Mouse (Mus musculus): ENCODE data around the gene Hspa1a.
"Not testable (repeated sequence)": the region's sequence is repeated elsewhere in the genome, so short reads cannot be mapped to it uniquely, and the experiment has no call there.

Hspa1a gene

GRCm38 (mm10) chr17:34972069-34972749 is at the start of gene Hspa1a, which contains the start of gene Hspa1l:
TSS of gene Hspa1a (minus strand) at chr17:34972156.
TSS of gene Hspa1l (plus strand) at chr17:34972703.
- in situ Hi-C loops (cut with MboI; ENCODE audit: low sequenced_read_pairs): not testable (repeated sequence)

- in situ Hi-C loops (cut with MboI; ENCODE audit: low sequenced_read_pairs): no loop called here
Measured at GRCm38 (mm10) chr17:35021163-35021808, 49.3 kb upstream of the Hspa1a start.

- in situ Hi-C loops (cut with MboI; ENCODE audit: low sequenced_read_pairs): no loop called here
Measured at GRCm38 (mm10) chr17:35020551-35020950, 48.6 kb upstream of the Hspa1a start.

GRCm38 (mm10) chr17:35019894-35020293 is 47.9 kb upstream of the Hspa1a start:
- in situ Hi-C loops (cut with MboI; ENCODE audit: low sequenced_read_pairs): no loop called here

- in situ Hi-C loops (cut with MboI; ENCODE audit: low sequenced_read_pairs): no loop called here
Measured at GRCm38 (mm10) chr17:35018171-35018570, 46.2 kb upstream of the Hspa1a start.

- in situ Hi-C loops (cut with MboI; ENCODE audit: low sequenced_read_pairs): no loop called here
Measured at GRCm38 (mm10) chr17:35017706-35018030, 45.7 kb upstream of the Hspa1a start.

GRCm38 (mm10) chr17:35016791-35017705 is 45.1 kb upstream of the Hspa1a start:
- in situ Hi-C loops (cut with MboI; ENCODE audit: low sequenced_read_pairs): no loop called here

- in situ Hi-C loops (cut with MboI; ENCODE audit: low sequenced_read_pairs): no loop called here
Measured at GRCm38 (mm10) chr17:35016376-35016775, 44.4 kb upstream of the Hspa1a start, which contains the start of gene Vwa7. TSS of gene Vwa7 (plus strand) at chr17:35016579.

- in situ Hi-C loops (cut with MboI; ENCODE audit: low sequenced_read_pairs): no loop called here
Measured at GRCm38 (mm10) chr17:35015296-35015695, 43.3 kb upstream of the Hspa1a start.

- in situ Hi-C loops (cut with MboI; ENCODE audit: low sequenced_read_pairs): no loop called here
Measured at GRCm38 (mm10) chr17:35013221-35013620, 41.3 kb upstream of the Hspa1a start.

- in situ Hi-C loops (cut with MboI; ENCODE audit: low sequenced_read_pairs): no loop called here
Measured at GRCm38 (mm10) chr17:35012430-35012829, 40.5 kb upstream of the Hspa1a start.

GRCm38 (mm10) chr17:35011440-35011839 is 39.5 kb upstream of the Hspa1a start:
- in situ Hi-C loops (cut with MboI; ENCODE audit: low sequenced_read_pairs): no loop called here

GRCm38 (mm10) chr17:35009586-35009985 is 37.6 kb upstream of the Hspa1a start:
- in situ Hi-C loops (cut with MboI; ENCODE audit: low sequenced_read_pairs): no loop called here

GRCm38 (mm10) chr17:35007387-35007991 is 35.5 kb upstream of the Hspa1a start:
- in situ Hi-C loops (cut with MboI; ENCODE audit: low sequenced_read_pairs): no loop called here

- in situ Hi-C loops (cut with MboI; ENCODE audit: low sequenced_read_pairs): not testable (repeated sequence)
Measured at GRCm38 (mm10) chr17:35005902-35006301, 33.9 kb upstream of the Hspa1a start.

GRCm38 (mm10) chr17:35005158-35005557 is 33.2 kb upstream of the Hspa1a start:
- in situ Hi-C loops (cut with MboI; ENCODE audit: low sequenced_read_pairs): no loop called here

GRCm38 (mm10) chr17:35004075-35004717 is 32.2 kb upstream of the Hspa1a start:
- in situ Hi-C loops (cut with MboI; ENCODE audit: low sequenced_read_pairs): no loop called here

GRCm38 (mm10) chr17:35003022-35003838 is 31.3 kb upstream of the Hspa1a start:
- in situ Hi-C loops (cut with MboI; ENCODE audit: low sequenced_read_pairs): no loop called here

- in situ Hi-C loops (cut with MboI; ENCODE audit: low sequenced_read_pairs): no loop called here
Measured at GRCm38 (mm10) chr17:35002153-35002865, 30.4 kb upstream of the Hspa1a start.

All from CH12F3 (cell line).